Mouse (Mus musculus): ENCODE results near the gene Arid3a. TPM values are rescaled to one million over a fixed set of nuclear protein-coding genes. Genes with fewer than 3 reads are reported as not detected.

Arid3a gene
- total and polyA plus RNA-seq, 2 experiments from 2014 or later: 3.3 to 9.5 TPM

GRCm38 (mm10) chr10:79987771-79988505 is 61.1 kb downstream of the Arid3a start:
- H3K4me3 ChIP-seq (ENCODE audit: low read depth, low read length): peak overlapping the region; percentile 46
- TF ChIP-seq CTCF (IDR thresholded peaks at IDR 0.05): no peak
- no peaks in the 10 kb centered on the region for H3K9me3 ChIP-seq (ENCODE audit: low read length)
- H3K36me3 ChIP-seq (ENCODE audit: insufficient read depth, low read length): no peaks in the 10 kb centered on the region
- peaks cover 8% of the 10 kb centered on the region for H3K4me1 ChIP-seq (ENCODE audit: insufficient read depth, low read length)
- no peak for ATAC-seq (ENCODE audit: low FRiP score)
- DNase-seq (ENCODE audit: low spot score): no peak
- H3K4me2 ChIP-seq (ENCODE audit: low read depth, low read length, poor library complexity, severe bottlenecking): peak overlapping the region; percentile 75
- H3K27me3 ChIP-seq (ENCODE audit: insufficient read depth, low read length): peaks cover 24% of the 10 kb centered on the region
- WGBS: 12% methylated on average over 27 of the region's 27 CpGs
- H3K9ac ChIP-seq (replicated peaks; ENCODE audit: low read length, poor library complexity, severe bottlenecking): peak overlapping the region; percentile 60
- H3K27ac ChIP-seq (ENCODE audit: low read depth, low read length): no peak overlapping the region

DNA sequence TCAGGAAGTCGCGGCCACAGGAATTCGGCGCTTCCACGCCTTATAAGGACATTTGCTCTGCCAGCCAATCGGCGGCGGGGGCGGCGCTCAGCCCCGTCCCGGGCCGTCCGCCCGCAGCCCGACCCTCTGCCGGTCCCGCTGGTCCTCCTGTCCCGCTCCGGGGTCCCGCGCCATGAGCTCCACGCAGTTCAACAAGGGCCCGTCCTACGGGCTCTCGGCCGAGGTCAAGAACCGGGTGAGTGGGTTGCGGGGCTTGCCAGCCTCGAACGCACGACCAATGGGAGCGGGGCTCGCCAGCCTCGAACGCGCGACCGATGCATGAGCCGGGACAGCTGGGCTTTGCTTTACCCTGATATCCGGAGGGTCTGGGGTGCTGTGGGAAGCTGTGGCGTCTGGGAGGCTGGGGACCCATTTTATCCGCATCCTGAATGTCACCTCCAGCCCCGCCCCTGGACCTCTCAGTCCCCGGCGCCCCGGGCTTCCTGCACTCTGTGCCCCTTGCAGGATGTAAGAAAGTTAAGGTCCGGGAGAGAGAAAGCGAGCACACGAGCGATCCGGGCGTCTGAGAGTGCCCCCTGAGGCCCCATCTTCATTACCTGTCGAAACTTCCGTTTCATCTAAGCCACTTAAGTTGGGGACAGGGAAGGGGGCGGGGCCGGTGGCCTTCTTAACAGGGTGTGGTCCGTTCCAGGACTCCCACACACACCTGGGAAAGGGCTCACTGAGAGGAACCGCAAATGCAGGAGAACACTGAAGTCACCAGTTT is 61.8 kb downstream of the Arid3a start, which contains the start of gene Cnn2:
TSS of gene Cnn2 (plus strand) at position 79 of the 766 bp plus-strand sequence.
- Histone ChIP-seq H3K9me3 (ENCODE audit: low read length) (no peaks in the 10 kb centered on the region), H3K4me2 (ENCODE audit: low read depth, low read length, poor library complexity, severe bottlenecking) (peak within 1 kb of the TSS; percentile 75), H3K27ac (ENCODE audit: low read depth, low read length) (no peak within 1 kb of the TSS), H3K4me3 (ENCODE audit: low read depth, low read length) (peak within 1 kb of the TSS; percentile 46), H3K27me3 (ENCODE audit: insufficient read depth, low read length) (peaks cover 24% of the 10 kb centered on the region), H3K9ac (replicated peaks; ENCODE audit: low read length, poor library complexity, severe bottlenecking) (peak within 1 kb of the TSS; percentile 60), H3K4me1 (ENCODE audit: insufficient read depth, low read length) (0 out of 2 replicates have a peak, but pooled peaks cover 2% of the 10 kb centered on the region), H3K36me3 (ENCODE audit: insufficient read depth, low read length) (no peaks in the 10 kb centered on the region)
- DNase-seq (ENCODE audit: low spot score): no peak
- TF ChIP-seq CTCF (IDR thresholded peaks at IDR 0.05): no peak
- WGBS: 1% methylated on average over 52 of the region's 59 CpGs
- no peak for ATAC-seq (ENCODE audit: low FRiP score)

- Histone ChIP-seq H3K4me1 (ENCODE audit: insufficient read depth, low read length) (0 out of 2 replicates have a peak, but pooled peaks cover 2% of the 10 kb centered on the region), H3K27me3 (ENCODE audit: insufficient read depth, low read length) (peaks cover 24% of the 10 kb centered on the region), H3K36me3 (ENCODE audit: insufficient read depth, low read length) (no peaks in the 10 kb centered on the region), H3K9me3 (ENCODE audit: low read length) (no peaks in the 10 kb centered on the region), H3K4me3 (ENCODE audit: low read depth, low read length) (peak overlapping the region; percentile 46), H3K27ac (ENCODE audit: low read depth, low read length) (no peak overlapping the region), H3K4me2 (ENCODE audit: low read depth, low read length, poor library complexity, severe bottlenecking) (peak overlapping the region; percentile 75), H3K9ac (replicated peaks; ENCODE audit: low read length, poor library complexity, severe bottlenecking) (no peak overlapping the region)
- 46% methylated on average over 8 of the region's 8 CpGs for WGBS
- DNase-seq (ENCODE audit: low spot score) (no peak), ATAC-seq (ENCODE audit: low FRiP score) (no peak)
- TF ChIP-seq CTCF (IDR thresholded peaks at IDR 0.05): no peak
These were observed 62.5 kb downstream of the Arid3a start for GRCm38 (mm10) chr10:79989272-79989786.

- ATAC-seq (ENCODE audit: low FRiP score) (no peak), DNase-seq (ENCODE audit: low spot score) (no peak)
- Histone ChIP-seq H3K4me1 (ENCODE audit: insufficient read depth, low read length) (0 out of 2 replicates have a peak, but pooled peaks cover 2% of the 10 kb centered on the region), H3K9ac (replicated peaks; ENCODE audit: low read length, poor library complexity, severe bottlenecking) (no peak overlapping the region), H3K9me3 (ENCODE audit: low read length) (no peaks in the 10 kb centered on the region), H3K27me3 (ENCODE audit: insufficient read depth, low read length) (peaks cover 24% of the 10 kb centered on the region), H3K4me2 (ENCODE audit: low read depth, low read length, poor library complexity, severe bottlenecking) (no peak overlapping the region), H3K27ac (ENCODE audit: low read depth, low read length) (no peak overlapping the region), H3K36me3 (ENCODE audit: insufficient read depth, low read length) (no peaks in the 10 kb centered on the region), H3K4me3 (ENCODE audit: low read depth, low read length) (peak overlapping the region; percentile 46; the same call in 1 of the 2 replicates)
- WGBS: 13% methylated on average over 15 of the region's 15 CpGs
- TF ChIP-seq CTCF (IDR thresholded peaks at IDR 0.05): no peak
These were observed 63.0 kb downstream of the Arid3a start for GRCm38 (mm10) chr10:79989870-79990269.

GRCm38 (mm10) chr10:79991099-79991498 is 64.3 kb downstream of the Arid3a start:
- Histone ChIP-seq H3K27me3 (ENCODE audit: insufficient read depth, low read length) (peaks cover 24% of the 10 kb centered on the region), H3K4me2 (ENCODE audit: low read depth, low read length, poor library complexity, severe bottlenecking) (no peak overlapping the region), H3K4me1 (ENCODE audit: insufficient read depth, low read length) (0 out of 2 replicates have a peak, but pooled peaks cover 2% of the 10 kb centered on the region), H3K4me3 (ENCODE audit: low read depth, low read length) (no peak overlapping the region), H3K27ac (ENCODE audit: low read depth, low read length) (no peak overlapping the region), H3K9ac (replicated peaks; ENCODE audit: low read length, poor library complexity, severe bottlenecking) (no peak overlapping the region), H3K36me3 (ENCODE audit: insufficient read depth, low read length) (no peaks in the 10 kb centered on the region), H3K9me3 (ENCODE audit: low read length) (no peaks in the 10 kb centered on the region)
- ATAC-seq (ENCODE audit: low FRiP score) (no peak), DNase-seq (ENCODE audit: low spot score) (no peak)
- 58% methylated on average over 12 of the region's 12 CpGs for WGBS
- TF ChIP-seq CTCF (IDR thresholded peaks at IDR 0.05): no peak
